Mouse (Mus musculus): ENCODE results near the gene Zbtb8a. TPM values are rescaled to one million over a fixed set of nuclear protein-coding genes. Genes with fewer than 3 reads are reported as not detected.

Gene Zbtb8a
- polyA plus RNA-seq, 1 experiment from 2014 or later, result 17.8 TPM

GRCm38 (mm10) chr4:129322042-129322441 is 55.9 kb downstream of the Zbtb8a start:
- Histone ChIP-seq H3K27ac (replicated peaks) (no peak overlapping the region), H3K9ac (replicated peaks) (no peak overlapping the region), H3K36me3 (peaks cover 63% of the 10 kb centered on the region), H3K27me3 (no peaks in the 10 kb centered on the region), H3K4me3 (no peak overlapping the region), H3K4me2 (replicated peaks) (no peak overlapping the region), H3K4me1 (no peaks in the 10 kb centered on the region; the same call in 1 of the 2 replicates), H3K9me3 (no peaks in the 10 kb centered on the region)
- ATAC-seq (replicated peaks), result no peak
- WGBS, result 95% methylated on average over 5 of the region's 5 CpGs

DNA sequence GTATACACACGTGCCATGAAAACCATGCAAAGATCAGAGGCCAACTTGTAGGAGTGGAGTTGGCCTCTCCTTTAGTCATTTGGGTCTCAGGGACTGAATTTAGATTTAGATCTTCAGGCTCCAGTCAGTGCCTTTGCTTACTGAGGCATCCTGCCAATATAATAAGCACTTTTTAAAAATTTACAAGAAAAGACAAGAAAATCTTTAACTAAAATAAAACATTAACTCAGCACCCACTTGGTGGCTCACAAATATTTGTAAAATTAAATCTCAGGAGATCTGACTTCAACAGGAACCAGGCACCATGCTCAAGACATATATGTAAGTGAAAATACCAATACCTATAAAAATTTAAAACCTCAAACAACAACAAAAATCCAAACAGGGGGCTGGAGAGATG is 57.0 kb downstream of the Zbtb8a start:
- Histone ChIP-seq H3K36me3 (peaks cover 66% of the 10 kb centered on the region), H3K4me3 (no peak overlapping the region), H3K4me1 (no peaks in the 10 kb centered on the region; the same call in 1 of the 2 replicates), H3K9ac (replicated peaks) (no peak overlapping the region), H3K27me3 (no peaks in the 10 kb centered on the region), H3K9me3 (no peaks in the 10 kb centered on the region), H3K27ac (replicated peaks) (no peak overlapping the region), H3K4me2 (replicated peaks) (no peak overlapping the region)
- WGBS, result 95% methylated on average over 1 of the region's 1 CpGs
- ATAC-seq (replicated peaks), result no peak

DNA sequence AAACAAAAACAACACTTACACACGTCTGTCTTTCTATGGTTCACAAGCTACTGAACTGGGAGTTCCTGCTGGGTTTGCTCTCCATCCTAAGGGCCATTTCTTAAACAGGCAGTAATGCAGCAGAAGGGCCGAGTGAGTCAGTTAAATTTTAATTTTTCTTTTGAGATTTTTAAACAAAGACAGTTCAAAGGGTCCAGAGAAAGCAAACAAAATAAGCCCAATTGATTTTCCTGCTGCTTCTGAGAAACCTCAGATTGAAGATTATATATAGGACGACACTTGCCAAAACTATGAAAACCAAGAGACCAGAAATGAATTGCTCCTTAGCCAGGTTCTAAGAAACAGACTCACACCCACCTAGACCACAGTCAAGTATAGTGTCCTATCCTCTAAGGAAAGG is 64.0 kb downstream of the Zbtb8a start:
- H3K36me3 ChIP-seq, result peaks cover 87% of the 10 kb centered on the region
- no peak overlapping the region for H3K4me2 ChIP-seq (replicated peaks)
- H3K27ac ChIP-seq (replicated peaks), result no peak overlapping the region
- H3K4me3 ChIP-seq, result no peak overlapping the region
- no peak overlapping the region for H3K9ac ChIP-seq (replicated peaks)
- WGBS, result 79% methylated on average over 3 of the region's 3 CpGs
- no peaks in the 10 kb centered on the region for H3K27me3 ChIP-seq
- no peaks in the 10 kb centered on the region for H3K9me3 ChIP-seq
- no peak for ATAC-seq (replicated peaks)
- no peaks in the 10 kb centered on the region for H3K4me1 ChIP-seq

DNA sequence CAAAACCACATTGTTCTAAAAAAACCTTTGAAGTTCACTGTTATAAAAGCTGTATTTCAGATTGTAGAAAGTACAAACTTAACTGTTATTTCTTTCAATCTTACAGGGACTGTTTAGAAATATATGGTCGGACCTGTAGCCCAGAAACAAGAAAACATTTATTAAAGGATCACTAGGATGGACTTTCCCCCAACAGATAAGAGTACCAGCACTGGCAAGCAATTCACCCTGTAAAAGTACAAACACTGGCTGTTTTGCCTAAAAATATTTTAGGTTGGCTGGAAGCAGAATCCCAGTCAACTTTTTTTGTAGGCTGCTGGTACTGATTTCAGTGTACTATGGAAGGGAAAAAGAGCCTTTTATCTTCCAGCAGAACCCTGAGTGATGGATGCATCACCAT is 70.0 kb downstream of the Zbtb8a start:
- Histone ChIP-seq H3K36me3 (peaks cover 60% of the 10 kb centered on the region), H3K4me2 (replicated peaks) (no peak overlapping the region), H3K4me3 (no peak overlapping the region), H3K27ac (replicated peaks) (no peak overlapping the region), H3K9ac (replicated peaks) (no peak overlapping the region), H3K4me1 (no peaks in the 10 kb centered on the region), H3K27me3 (no peaks in the 10 kb centered on the region), H3K9me3 (no peaks in the 10 kb centered on the region)
- ATAC-seq (replicated peaks), result no peak
- 98% methylated on average over 1 of the region's 1 CpGs for WGBS

DNA sequence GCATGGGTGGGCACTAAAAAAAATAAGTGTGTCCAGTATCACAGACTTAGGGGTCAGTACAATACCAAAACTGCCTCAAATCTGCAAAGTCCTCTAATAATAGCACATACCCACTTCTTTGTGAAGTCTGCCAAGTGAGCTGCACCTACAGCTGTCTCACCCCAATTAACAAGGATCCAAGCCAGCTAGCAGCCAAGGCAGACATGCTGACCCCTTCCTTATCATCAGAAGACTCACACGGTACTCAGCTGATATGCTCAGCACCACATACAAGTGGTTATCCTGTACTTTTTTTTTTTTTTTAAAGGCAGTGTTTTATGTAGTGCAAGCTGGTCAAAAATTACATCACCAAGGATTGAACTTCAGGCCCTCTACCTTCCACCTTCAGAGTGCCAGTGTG is 73.6 kb downstream of the Zbtb8a start:
- ATAC-seq (replicated peaks), result no peak
- Histone ChIP-seq H3K9me3 (no peaks in the 10 kb centered on the region), H3K36me3 (peaks cover 33% of the 10 kb centered on the region), H3K4me2 (replicated peaks) (no peak overlapping the region), H3K9ac (replicated peaks) (no peak overlapping the region), H3K27ac (replicated peaks) (no peak overlapping the region), H3K27me3 (no peaks in the 10 kb centered on the region), H3K4me1 (no peaks in the 10 kb centered on the region), H3K4me3 (no peak overlapping the region)
- 63% methylated on average over 1 of the region's 1 CpGs for WGBS

DNA sequence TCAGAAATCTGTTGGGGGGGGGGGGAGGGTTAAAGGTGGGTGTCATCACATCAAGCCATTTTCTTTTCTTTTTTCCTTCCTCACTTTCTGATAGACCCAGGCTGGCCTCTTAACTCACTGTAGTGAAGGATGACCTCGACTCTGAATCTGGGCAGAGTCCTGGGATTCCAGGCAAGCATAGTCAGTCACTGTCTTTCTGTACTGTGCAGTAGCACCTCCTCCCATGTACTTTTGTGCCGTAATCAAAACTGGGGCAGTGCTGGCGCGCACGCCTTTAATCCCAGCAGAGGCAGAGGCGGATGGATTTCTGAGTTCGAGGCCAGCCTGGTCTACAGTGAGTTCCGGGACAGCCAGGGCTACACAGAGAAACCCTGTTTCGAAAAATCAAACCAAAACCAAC is 74.1 kb downstream of the Zbtb8a start:
- H3K4me1 ChIP-seq, result peaks cover 4% of the 10 kb centered on the region; the same call in 1 of the 2 replicates
- 92% methylated on average over 9 of the region's 9 CpGs for WGBS
- H3K9ac ChIP-seq (replicated peaks), result no peak overlapping the region
- H3K4me3 ChIP-seq, result no peak overlapping the region
- H3K36me3 ChIP-seq, result peaks cover 28% of the 10 kb centered on the region
- no peak for ATAC-seq (replicated peaks)
- no peak overlapping the region for H3K27ac ChIP-seq (replicated peaks)
- no peak overlapping the region for H3K4me2 ChIP-seq (replicated peaks)
- no peaks in the 10 kb centered on the region for H3K9me3 ChIP-seq
- H3K27me3 ChIP-seq, result no peaks in the 10 kb centered on the region

Other genes starting within 250 kb of the Zbtb8a start
- gene Fndc5, start 241.1 kb downstream of the Zbtb8a start, polyA plus RNA-seq (2015; fragmentation: Nextera tagmentation; extraction: Ambion mirVana), result 2.6 and 2.8 TPM in 2 replicates
- 15.3 and 17.2 TPM in 2 replicates for gene S100pbp, start 188.4 kb downstream of the Zbtb8a start, polyA plus RNA-seq (2015; fragmentation: Nextera tagmentation; extraction: Ambion mirVana)
- gene Yars, start 188.4 kb downstream of the Zbtb8a start, polyA plus RNA-seq (2015; fragmentation: Nextera tagmentation; extraction: Ambion mirVana), result 106 and 115 TPM in 2 replicates
- gene C77080, start 116.7 kb downstream of the Zbtb8a start, polyA plus RNA-seq (2015; fragmentation: Nextera tagmentation; extraction: Ambion mirVana), result 4.1 and 4.5 TPM in 2 replicates
- 0.13 and 0.36 TPM in 2 replicates for gene Sync, start 90.5 kb downstream of the Zbtb8a start, polyA plus RNA-seq (2015; fragmentation: Nextera tagmentation; extraction: Ambion mirVana)
- gene Rbbp4, start 42.7 kb downstream of the Zbtb8a start, polyA plus RNA-seq (2015; fragmentation: Nextera tagmentation; extraction: Ambion mirVana), result 434 and 436 TPM in 2 replicates
- gene Zbtb8os, start 42.4 kb downstream of the Zbtb8a start, polyA plus RNA-seq (2015; fragmentation: Nextera tagmentation; extraction: Ambion mirVana), result 28.7 and 29.1 TPM in 2 replicates
- 7.3 and 7.5 TPM in 2 replicates for gene Zbtb8b, start 62.7 kb upstream of the Zbtb8a start, polyA plus RNA-seq (2015; fragmentation: Nextera tagmentation; extraction: Ambion mirVana)
- gene Bsdc1, start 83.5 kb upstream of the Zbtb8a start, polyA plus RNA-seq (2015; fragmentation: Nextera tagmentation; extraction: Ambion mirVana), result 41.6 and 42.7 TPM in 2 replicates
- 0.34 TPM in 1 of 2 replicates, not detected in the other for gene Tssk3, start 112.9 kb upstream of the Zbtb8a start, polyA plus RNA-seq (2015; fragmentation: Nextera tagmentation; extraction: Ambion mirVana)
- 0.61 TPM in 1 of 2 replicates, not detected in the other for gene Fam229a, start 113.1 kb upstream of the Zbtb8a start, polyA plus RNA-seq (2015; fragmentation: Nextera tagmentation; extraction: Ambion mirVana)
- gene Marcksl1, start 135.5 kb upstream of the Zbtb8a start, polyA plus RNA-seq (2015; fragmentation: Nextera tagmentation; extraction: Ambion mirVana), result 2,102 and 2,181 TPM in 2 replicates
- 119 and 130 TPM in 2 replicates for gene Hdac1, start 164.6 kb upstream of the Zbtb8a start, polyA plus RNA-seq (2015; fragmentation: Nextera tagmentation; extraction: Ambion mirVana)
- 7.6 and 9.2 TPM in 2 replicates for gene Lck, start 195.5 kb upstream of the Zbtb8a start, polyA plus RNA-seq (2015; fragmentation: Nextera tagmentation; extraction: Ambion mirVana)
- gene Fam167b, start 200.4 kb upstream of the Zbtb8a start, polyA plus RNA-seq (2015; fragmentation: Nextera tagmentation; extraction: Ambion mirVana), result 0.25 and 0.41 TPM in 2 replicates
- 223 and 225 TPM in 2 replicates for gene Eif3i, start 222.5 kb upstream of the Zbtb8a start, polyA plus RNA-seq (2015; fragmentation: Nextera tagmentation; extraction: Ambion mirVana)
- gene Tmem234, start 222.6 kb upstream of the Zbtb8a start, polyA plus RNA-seq (2015; fragmentation: Nextera tagmentation; extraction: Ambion mirVana), result 160 and 165 TPM in 2 replicates
- 3.5 and 3.7 TPM in 2 replicates for gene Dcdc2b, start 236.1 kb upstream of the Zbtb8a start, polyA plus RNA-seq (2015; fragmentation: Nextera tagmentation; extraction: Ambion mirVana)
- gene Iqcc, start 241.0 kb upstream of the Zbtb8a start, polyA plus RNA-seq (2015; fragmentation: Nextera tagmentation; extraction: Ambion mirVana), result 31.4 and 32.5 TPM in 2 replicates
- 119 and 124 TPM in 2 replicates for gene Ccdc28b, start 245.8 kb upstream of the Zbtb8a start, polyA plus RNA-seq (2015; fragmentation: Nextera tagmentation; extraction: Ambion mirVana)

Data from forebrain, embryonic 15.5 days (tissue).